Mouse (Mus musculus): ENCODE results near the gene Psmg4. TPM values are rescaled to one million over a fixed set of nuclear protein-coding genes. Genes with fewer than 3 reads are reported as not detected.

The Psmg4 gene
- polyA plus RNA-seq, 1 experiment, result 79.9 TPM

- DNase-seq, result no peak
- 67% methylated on average over 5 of the region's 5 CpGs for WGBS
- Histone ChIP-seq H3K4me1 (ENCODE audit: control insufficient read depth, insufficient read depth, low read length) (no peaks in the 10 kb centered on the region), H3K4me3 (replicated peaks; ENCODE audit: extremely low read depth, low read depth, low read length) (no peak overlapping the region)
- TF ChIP-seq POLR2A (IDR thresholded peaks at IDR 0.05; ENCODE audit: borderline replicate concordance, extremely low read depth, low read depth, low read length), result no peak
Measured at GRCm38 (mm10) chr13:34143389-34143788, 19.4 kb upstream of the Psmg4 start.

GRCm38 (mm10) chr13:34146916-34147315 lies 15.8 kb upstream of the Psmg4 start:
- no peaks in the 10 kb centered on the region for H3K4me1 ChIP-seq (ENCODE audit: control insufficient read depth, insufficient read depth, low read length)
- no peak for TF ChIP-seq CTCF (IDR thresholded peaks at IDR 0.05; ENCODE audit: insufficient read depth, low read length)
- no peak for TF ChIP-seq POLR2A (IDR thresholded peaks at IDR 0.05; ENCODE audit: borderline replicate concordance, extremely low read depth, low read depth, low read length)
- no peak overlapping the region for H3K4me3 ChIP-seq (replicated peaks; ENCODE audit: extremely low read depth, low read depth, low read length)
- no peak for DNase-seq
- 63% methylated on average over 3 of the region's 3 CpGs for WGBS

GRCm38 (mm10) chr13:34148181-34148580 lies 14.6 kb upstream of the Psmg4 start:
- TF ChIP-seq POLR2A (IDR thresholded peaks at IDR 0.05; ENCODE audit: borderline replicate concordance, extremely low read depth, low read depth, low read length) (no peak), CTCF (IDR thresholded peaks at IDR 0.05; ENCODE audit: insufficient read depth, low read length) (no peak)

DNA sequence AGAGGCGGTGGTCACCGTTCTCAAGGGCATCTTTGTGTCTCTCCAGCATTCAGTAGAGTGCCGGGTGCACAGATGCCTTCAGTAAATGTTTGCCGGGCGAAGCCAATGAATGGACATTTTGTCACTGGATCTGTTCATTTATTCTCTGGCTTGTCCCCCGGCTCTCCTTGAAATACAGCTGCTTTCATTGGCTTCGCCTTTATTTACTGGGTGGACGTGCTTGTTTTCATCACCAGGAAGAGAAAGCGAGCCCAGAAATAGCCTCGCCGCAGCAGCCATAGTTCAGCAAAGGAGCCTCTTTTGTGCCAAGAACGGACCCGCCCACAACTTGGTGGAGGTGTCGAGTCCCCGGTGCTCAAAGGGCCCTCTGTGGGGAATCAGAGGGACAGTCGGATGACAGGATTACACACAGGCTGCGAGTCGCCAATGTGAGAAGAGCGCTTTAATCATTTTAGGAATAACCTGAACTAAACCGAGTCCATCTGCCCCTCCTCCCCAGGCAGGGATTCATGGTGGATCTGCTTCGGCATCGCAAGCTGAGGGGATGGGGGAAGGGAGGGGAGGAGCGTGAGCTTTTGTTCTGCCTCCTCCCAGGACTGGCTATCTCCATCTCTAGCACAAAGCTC lies 13.9 kb upstream of the Psmg4 start:
- TF ChIP-seq CTCF (IDR thresholded peaks at IDR 0.05; ENCODE audit: insufficient read depth, low read length) (no peak), POLR2A (IDR thresholded peaks at IDR 0.05; ENCODE audit: borderline replicate concordance, extremely low read depth, low read depth, low read length) (no peak)
- peak; percentile 52 for DNase-seq
- peak overlapping the region; percentile 51 for H3K4me3 ChIP-seq (replicated peaks; ENCODE audit: extremely low read depth, low read depth, low read length)
- H3K4me1 ChIP-seq (ENCODE audit: control insufficient read depth, insufficient read depth, low read length), result no peaks in the 10 kb centered on the region
- WGBS, result 4% methylated on average over 23 of the region's 23 CpGs

More at GRCm38 (mm10) chr13:34148181-34148580, 14.6 kb upstream of the Psmg4 start:
- Histone ChIP-seq H3K4me3 (replicated peaks; ENCODE audit: extremely low read depth, low read depth, low read length) (no peak overlapping the region), H3K4me1 (ENCODE audit: control insufficient read depth, insufficient read depth, low read length) (no peaks in the 10 kb centered on the region)
- 82% methylated on average over 3 of the region's 3 CpGs for WGBS
- no peak for DNase-seq

- no peak overlapping the region for H3K4me3 ChIP-seq (replicated peaks; ENCODE audit: extremely low read depth, low read depth, low read length)
- no peak for DNase-seq
Measured at GRCm38 (mm10) chr13:34149463-34150176, 13.1 kb upstream of the Psmg4 start.

DNA sequence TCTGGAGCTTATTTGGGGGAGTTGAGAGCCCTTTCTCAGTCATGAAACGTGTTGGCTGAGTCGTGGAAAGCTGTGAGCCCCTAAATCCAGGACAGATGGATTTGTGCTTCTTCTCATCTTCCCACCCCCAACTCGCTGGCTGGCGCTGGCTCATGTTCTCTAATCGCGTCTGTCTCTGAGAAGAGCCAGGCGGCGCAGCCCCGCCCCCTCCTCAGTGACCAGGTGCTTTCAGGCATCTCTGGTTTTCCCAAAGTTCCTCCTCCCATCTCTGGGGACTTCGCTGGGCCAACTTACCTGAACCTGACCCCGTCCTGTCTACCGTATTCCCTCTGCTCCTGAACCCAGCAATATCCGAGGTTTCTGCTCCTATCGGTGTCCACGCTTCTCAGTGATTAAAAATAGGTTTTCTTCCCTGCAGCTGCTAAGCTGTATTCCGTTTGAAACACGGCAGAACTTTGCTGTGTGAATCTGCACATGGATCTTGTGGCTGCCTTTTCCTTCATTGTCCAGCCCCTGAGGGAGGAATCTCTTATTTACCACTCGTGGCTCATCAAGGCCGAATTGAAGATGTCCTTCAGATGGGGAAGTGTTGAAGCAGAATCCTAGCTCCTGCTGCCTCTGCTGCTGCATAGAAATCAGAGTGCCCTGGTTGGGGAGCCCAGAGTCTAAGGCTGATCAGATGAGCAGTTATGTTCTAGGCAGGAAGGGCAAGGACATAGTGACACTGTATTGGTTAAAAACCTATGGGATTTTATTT lies 12.3 kb upstream of the Psmg4 start:
- TF ChIP-seq POLR2A (IDR thresholded peaks at IDR 0.05; ENCODE audit: borderline replicate concordance, extremely low read depth, low read depth, low read length) (no peak), CTCF (IDR thresholded peaks at IDR 0.05; ENCODE audit: insufficient read depth, low read length) (no peak)
- Histone ChIP-seq H3K4me3 (replicated peaks; ENCODE audit: extremely low read depth, low read depth, low read length) (no peak overlapping the region), H3K4me1 (ENCODE audit: control insufficient read depth, insufficient read depth, low read length) (no peaks in the 10 kb centered on the region)
- no peak for DNase-seq
- 34% methylated on average over 19 of the region's 19 CpGs for WGBS

More at GRCm38 (mm10) chr13:34149463-34150176, 13.1 kb upstream of the Psmg4 start:
- 68% methylated on average over 5 of the region's 5 CpGs for WGBS
- TF ChIP-seq POLR2A (IDR thresholded peaks at IDR 0.05; ENCODE audit: borderline replicate concordance, extremely low read depth, low read depth, low read length), result no peak
- no peak for TF ChIP-seq CTCF (IDR thresholded peaks at IDR 0.05; ENCODE audit: insufficient read depth, low read length)
- no peaks in the 10 kb centered on the region for H3K4me1 ChIP-seq (ENCODE audit: control insufficient read depth, insufficient read depth, low read length)

DNA sequence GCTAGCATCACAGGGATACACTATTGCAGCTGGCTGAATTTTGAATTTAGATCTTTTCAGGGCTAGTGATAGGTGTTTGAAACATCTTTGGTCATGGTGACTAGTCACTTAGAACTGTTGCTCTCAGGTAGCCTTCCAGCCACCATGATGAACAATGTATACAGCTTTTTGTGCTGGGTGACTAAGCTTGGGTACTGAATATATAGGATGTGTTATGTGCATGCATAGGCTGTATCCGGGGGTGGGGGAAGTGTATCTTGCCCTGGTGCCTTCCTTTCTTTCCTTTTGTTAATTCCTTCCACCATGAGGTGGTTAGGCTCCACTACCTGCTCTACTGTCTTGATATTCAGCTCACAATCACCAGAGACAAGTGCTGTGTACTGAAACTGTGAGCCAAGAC lies 11.3 kb upstream of the Psmg4 start:
- 85% methylated on average over 1 of the region's 1 CpGs for WGBS

GRCm38 (mm10) chr13:34152695-34153094 lies 10.1 kb upstream of the Psmg4 start:
- Histone ChIP-seq H3K4me1 (ENCODE audit: control insufficient read depth, insufficient read depth, low read length) (no peaks in the 10 kb centered on the region), H3K4me3 (replicated peaks; ENCODE audit: extremely low read depth, low read depth, low read length) (no peak overlapping the region)
- DNase-seq, result no peak
- WGBS, result 76% methylated on average over 7 of the region's 7 CpGs
- TF ChIP-seq POLR2A (IDR thresholded peaks at IDR 0.05; ENCODE audit: borderline replicate concordance, extremely low read depth, low read depth, low read length) (no peak), CTCF (IDR thresholded peaks at IDR 0.05; ENCODE audit: insufficient read depth, low read length) (no peak)

More for the DNA sequence above, 11.3 kb upstream of the Psmg4 start:
- DNase-seq, result no peak
- Histone ChIP-seq H3K4me3 (replicated peaks; ENCODE audit: extremely low read depth, low read depth, low read length) (no peak overlapping the region), H3K4me1 (ENCODE audit: control insufficient read depth, insufficient read depth, low read length) (no peaks in the 10 kb centered on the region)
- no peak for TF ChIP-seq POLR2A (IDR thresholded peaks at IDR 0.05; ENCODE audit: borderline replicate concordance, extremely low read depth, low read depth, low read length)
- TF ChIP-seq CTCF (IDR thresholded peaks at IDR 0.05; ENCODE audit: insufficient read depth, low read length), result no peak

GRCm38 (mm10) chr13:34153254-34154011 lies 9.3 kb upstream of the Psmg4 start:
- no peak for DNase-seq
- H3K4me3 ChIP-seq (replicated peaks; ENCODE audit: extremely low read depth, low read depth, low read length), result no peak overlapping the region
- TF ChIP-seq CTCF (IDR thresholded peaks at IDR 0.05; ENCODE audit: insufficient read depth, low read length), result no peak
- TF ChIP-seq POLR2A (IDR thresholded peaks at IDR 0.05; ENCODE audit: borderline replicate concordance, extremely low read depth, low read depth, low read length), result no peak
- WGBS, result 75% methylated on average over 4 of the region's 5 CpGs
- no peaks in the 10 kb centered on the region for H3K4me1 ChIP-seq (ENCODE audit: control insufficient read depth, insufficient read depth, low read length)
